Mouse (Mus musculus) G1E (cell line): ENCODE measurements around the gene Kif1bp.

Experiments
- CTCF ChIP-seq: IDR thresholded peaks from 2 replicates; pipeline ENCODE4 v1.5.1; 2012; ENCODE audit warnings: low read depth, low read length, inconsistent platforms, mixed read lengths
- GATA1 ChIP-seq: IDR thresholded peaks from 2 replicates; pipeline ENCODE4 v1.6.1; 2012; ENCODE audit warnings: borderline replicate concordance, low read length, inconsistent platforms, mixed read lengths
- GATA2 ChIP-seq: IDR thresholded peaks from 2 replicates; pipeline ENCODE4 v1.6.1; 2012; ENCODE audit warnings: low read depth, low read length, inconsistent platforms, borderline replicate concordance
- POLR2AphosphoS5 ChIP-seq: IDR thresholded peaks from 2 replicates; pipeline ENCODE4 v1.6.1; 2012; ENCODE audit warnings: low read depth, low read length, inconsistent platforms; ENCODE audit not compliant: insufficient replicate concordance
- TAL1 ChIP-seq: conservative IDR thresholded peaks from 2 replicates; pipeline ENCODE4 v1.6.1; 2012; ENCODE audit warnings: low read depth, low read length, inconsistent platforms, mixed read lengths

GRCm38 (mm10) chr10:62602177-62603040 lies 24.2 kb upstream of the Kif1bp start, which contains the start of gene Ddx21:
- TF ChIP-seq CTCF (no peak), POLR2AphosphoS5 (no peak), GATA1 (no peak), TAL1 (no peak), GATA2 (no peak)
